Mouse (Mus musculus) liver, postnatal 0 days (tissue): ENCODE measurements around the gene Smndc1.

Source experiments
- CTCF ChIP-seq: sonication (generic); IDR thresholded peaks from 2 replicates; pipeline ENCODE4 v1.5.1; 2016; ENCODE audit warnings: antibody characterized with exemption, low read depth
- EP300 ChIP-seq: IDR thresholded peaks from 2 replicates; pipeline ENCODE4 v1.6.1; 2016; ENCODE audit warnings: antibody characterized with exemption, low read depth, mild to moderate bottlenecking

DNA sequence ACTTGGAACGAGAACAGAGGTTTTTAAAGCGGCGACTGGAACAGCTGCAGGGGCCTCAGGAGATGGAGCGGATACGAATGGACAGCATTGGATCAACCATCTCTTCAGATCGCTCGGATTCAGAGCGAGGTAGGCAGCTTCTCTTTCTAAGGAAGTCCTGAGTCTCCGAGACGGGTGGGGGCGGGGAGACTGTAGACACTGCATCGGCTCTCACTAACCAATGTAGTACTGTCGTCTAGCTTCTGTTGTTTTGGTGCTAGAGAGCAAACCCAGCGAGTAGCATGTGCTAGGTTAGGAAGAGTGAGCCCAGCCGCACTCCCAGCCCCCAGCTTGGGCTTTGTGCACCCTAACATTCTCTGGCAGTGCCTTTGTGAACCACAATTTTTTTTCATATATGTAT, 20.1 kb downstream of the Smndc1 start:
- no peak for TF ChIP-seq CTCF
- TF ChIP-seq EP300 = no peak
